Mouse (Mus musculus) telencephalon, adult 2 months (tissue): ENCODE measurements around the gene Taf13.

ENCODE experiments used
- DNase-seq: peaks from one replicate; pipeline ENCODE4 v3.0.0-alpha.2; 2011; ENCODE audit warnings: low read depth, low spot score

Gene Taf13

DNA sequence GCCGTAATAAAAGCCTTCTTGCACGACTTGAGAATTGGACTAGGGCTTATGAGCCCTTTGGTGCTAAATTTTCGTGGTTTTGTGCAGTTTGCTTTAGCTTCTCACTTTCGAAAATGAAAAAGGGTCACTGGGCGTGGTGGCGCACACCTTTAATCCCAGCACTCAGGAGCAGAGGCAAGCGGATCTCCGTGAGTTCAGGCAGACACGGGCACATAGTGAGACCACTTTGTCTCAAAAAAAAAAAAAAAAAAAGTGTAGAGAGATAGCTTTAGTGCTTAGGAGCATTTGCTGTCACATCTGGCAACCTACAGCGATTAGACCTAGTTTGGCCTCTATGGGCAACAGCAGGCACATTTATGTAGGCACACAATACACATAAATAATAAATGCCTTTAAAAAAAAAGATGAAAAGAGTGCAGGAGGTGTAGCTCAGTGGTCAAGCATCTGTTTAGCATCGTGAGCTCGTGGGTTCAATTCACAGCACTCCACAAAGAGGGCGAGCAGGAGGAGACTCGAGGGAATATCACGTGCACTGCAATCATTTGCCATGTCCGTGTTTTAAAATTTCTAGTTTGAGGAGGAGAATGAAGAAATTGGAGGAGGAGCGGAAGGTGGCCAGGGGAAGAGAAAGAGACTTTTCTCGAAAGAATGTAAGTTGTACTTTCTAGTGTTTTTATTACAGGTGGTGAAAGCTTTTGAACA is 962 bp downstream of the Taf13 start:
- no peak for DNase-seq

DNA sequence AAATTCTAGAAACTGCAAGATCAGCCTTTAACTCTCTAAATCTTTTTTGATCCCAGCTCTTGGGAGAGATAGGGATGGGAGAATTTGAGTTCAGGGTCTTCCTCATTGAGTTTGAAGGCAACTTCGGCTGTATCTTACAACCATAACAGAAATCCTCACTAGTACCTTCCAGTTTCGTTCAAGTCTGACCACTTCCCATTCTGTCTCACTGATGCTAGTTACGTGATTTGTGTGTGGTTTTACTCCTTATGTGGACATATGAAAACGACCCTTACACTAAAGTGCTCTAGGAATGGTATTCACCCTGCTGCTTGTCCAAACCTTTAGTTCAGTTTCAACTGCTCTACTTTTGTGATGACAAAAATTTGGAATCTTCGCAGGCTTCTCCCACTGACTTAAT is 2.5 kb downstream of the Taf13 start:
- DNase-seq, result no peak

DNA sequence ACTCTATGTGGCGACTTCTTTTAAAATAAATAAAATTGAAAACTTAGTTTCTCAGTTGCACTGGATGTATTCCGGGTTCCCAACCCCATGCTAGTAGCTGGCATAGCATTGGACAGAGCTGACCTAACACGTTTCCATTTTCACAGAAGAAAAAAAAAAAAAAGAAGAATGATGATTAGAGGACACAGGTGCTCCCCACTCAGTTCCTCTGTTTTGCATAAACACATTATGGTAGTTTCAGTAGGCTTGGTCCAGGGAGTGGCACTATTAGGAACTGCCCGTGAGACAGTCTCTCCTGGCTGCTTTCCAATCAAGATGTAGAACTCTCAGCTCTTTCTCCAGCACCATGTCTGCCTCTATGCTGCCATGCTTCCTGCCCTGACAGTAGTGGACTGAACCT is 13.1 kb downstream of the Taf13 start:
- no peak for DNase-seq

DNA sequence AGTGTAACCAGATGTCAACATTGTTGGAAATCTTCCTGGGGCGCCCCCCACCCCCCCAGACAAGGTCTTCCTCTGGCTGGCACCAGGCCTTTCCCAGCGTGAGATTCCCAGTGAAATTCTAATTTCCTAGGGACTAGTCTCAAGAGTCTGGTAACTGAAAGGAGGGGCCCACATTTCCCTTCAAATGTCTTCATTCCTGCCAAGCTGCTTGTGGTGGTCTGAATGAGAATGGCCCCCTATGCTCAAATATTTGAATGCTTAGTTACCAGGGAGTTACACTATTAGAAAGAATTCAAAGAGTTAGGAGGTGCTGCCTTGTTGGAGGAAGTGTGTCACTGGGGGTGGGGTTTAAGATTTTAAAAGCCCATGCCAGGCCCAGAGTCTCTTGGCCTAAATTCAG is 16.9 kb downstream of the Taf13 start:
- DNase-seq, result no peak

DNA sequence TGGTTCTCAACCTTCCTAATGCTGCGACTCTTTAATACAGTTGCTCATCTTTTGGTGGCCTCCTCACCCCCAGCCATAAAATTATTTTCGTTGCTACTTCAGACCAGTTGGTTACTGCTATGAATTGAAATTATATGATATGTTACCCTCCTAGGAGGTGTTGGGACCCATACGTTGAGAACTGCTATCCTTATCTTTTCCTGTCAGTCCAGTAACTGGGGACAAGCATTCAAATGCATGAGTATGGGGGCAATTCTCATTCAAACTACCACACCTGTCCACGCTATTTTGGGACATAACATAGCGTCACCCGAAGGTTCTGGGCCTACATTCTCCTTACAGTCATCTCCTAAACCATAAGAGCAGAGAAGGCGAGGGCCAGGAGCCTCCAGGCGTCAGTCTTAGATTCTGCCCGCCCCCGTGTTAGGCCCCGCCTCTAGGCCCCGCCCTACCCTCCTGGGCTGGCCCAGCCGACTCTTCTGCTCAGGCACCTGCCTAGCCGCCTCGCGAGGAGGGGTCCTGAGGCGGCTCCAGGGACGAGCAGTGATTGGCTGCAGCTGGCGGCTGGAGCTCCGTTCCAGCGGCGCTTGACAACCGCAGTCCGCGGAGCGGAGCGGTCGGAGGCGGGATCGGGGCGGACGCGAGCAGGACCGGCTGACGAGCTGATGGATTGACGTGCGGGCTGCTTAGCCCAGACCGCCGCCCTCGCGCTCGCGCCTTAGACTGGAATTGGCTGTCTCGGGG is 19.5 kb downstream of the Taf13 start, which contains the start of gene Wdr47:
Wdr47 (plus strand) TSS at position 494 of the 744 bp plus-strand sequence.
- peak; percentile 96 for DNase-seq

DNA sequence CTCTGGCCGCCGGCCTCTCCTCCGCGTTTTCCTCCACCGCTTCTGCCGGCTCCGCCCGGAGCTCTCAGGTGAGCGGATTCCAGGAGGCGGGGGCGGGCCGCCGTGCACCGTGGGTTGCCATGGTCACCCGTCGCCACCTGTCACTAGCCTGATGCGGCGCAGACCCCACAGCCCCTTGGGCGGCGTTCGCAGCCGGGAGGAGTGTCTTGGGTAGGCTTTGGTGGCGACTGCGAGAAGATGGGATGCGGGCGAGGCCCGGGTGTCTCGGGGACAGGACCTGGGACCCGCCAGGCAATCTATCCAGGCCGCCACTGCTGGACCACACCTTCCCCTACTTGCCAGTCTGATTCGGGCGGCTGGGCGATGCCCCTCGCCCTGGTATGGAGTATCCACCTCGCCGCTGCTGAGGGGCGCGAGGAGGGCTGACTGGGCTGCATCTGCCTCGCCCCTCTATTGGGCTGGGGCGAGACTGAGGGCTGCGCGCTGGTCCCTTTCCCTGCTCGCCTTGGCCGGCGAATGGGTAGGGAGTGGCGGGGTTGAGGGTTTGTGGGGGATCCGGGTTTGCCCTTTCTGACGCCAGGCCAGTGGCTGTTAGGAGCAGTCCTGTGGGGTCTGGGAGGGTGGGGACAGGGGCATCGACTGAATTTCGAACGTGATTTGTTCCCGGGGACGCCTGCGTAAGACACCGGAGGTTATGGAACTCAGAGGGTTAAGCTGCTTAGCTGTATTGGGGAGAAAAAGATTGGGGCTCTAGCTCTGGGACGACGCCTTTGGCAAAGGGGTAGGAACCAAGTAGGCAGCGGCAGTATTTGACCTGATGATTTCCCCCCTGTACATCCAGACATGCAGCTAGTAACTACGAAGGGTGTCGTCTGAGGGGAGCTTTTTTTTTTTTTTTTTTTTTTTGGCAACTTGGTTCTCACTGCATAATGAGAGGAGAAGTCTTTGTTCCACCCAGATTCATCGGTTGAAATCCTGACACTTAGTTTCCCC is 20.3 kb downstream of the Taf13 start:
- no peak for DNase-seq

DNA sequence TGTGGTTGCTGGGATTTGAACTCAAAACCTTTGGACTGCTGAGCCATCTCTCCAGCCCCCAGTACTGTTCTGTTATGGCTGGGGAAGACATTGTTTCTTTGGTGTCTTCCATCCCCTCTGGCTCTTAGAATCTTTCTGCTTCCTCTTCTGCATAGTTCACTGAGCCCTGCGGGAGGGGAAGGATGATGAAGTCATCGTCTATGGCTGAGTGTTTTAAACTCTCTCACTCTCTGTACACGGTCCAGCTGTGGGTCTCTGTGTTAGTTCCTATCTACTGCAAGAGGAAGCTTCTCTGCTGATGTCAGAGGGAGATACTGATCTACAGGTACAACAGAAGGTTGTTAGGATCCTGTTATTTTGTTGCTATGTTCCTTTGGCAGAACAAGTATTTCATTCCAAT is 37.4 kb downstream of the Taf13 start:
- DNase-seq, result no peak
